In genomic region chr1:61939882-61940281, GRCm38 (mm10) we compare ENCODE assay signal across 28 mouse cellular contexts.
DNase-seq lines count a peak whose midpoint lies in the region; ATAC-seq and TF ChIP-seq lines count a peak whose summit lies in the region.
"Had no signal": no experiment of that assay in that cellular context is flagged by ENCODE, and none has a peak within 500 bp of the region (broad histone marks: within the 10 kb centered on the region; RNA-seq: fewer than 3 reads in every experiment).

No protein-coding gene starts in this region.

- no peak for TF ChIP-seq CTCF in hindbrain, postnatal 0 days (IDR thresholded peaks at IDR 0.05; ENCODE audit: low read depth)

- no peak overlapping the region for H3K4me3 ChIP-seq in hindbrain, embryonic 13.5 days
- no peak overlapping the region for H3K4me3 ChIP-seq in hindbrain, embryonic 10.5 days
- H3K4me3 ChIP-seq in hindbrain, embryonic 16.5 days (ENCODE audit: low read length) = no peak overlapping the region
- no peak overlapping the region for H3K4me3 ChIP-seq in hindbrain, embryonic 12.5 days
- no peak overlapping the region for H3K4me3 ChIP-seq in hindbrain, postnatal 0 days (ENCODE audit: low read length)
- H3K4me3 ChIP-seq in neural tube, embryonic 15.5 days (replicated peaks) = no peak overlapping the region
- H3K4me3 ChIP-seq: embryonic facial prominence, embryonic 13.5 days; embryonic facial prominence, embryonic 15.5 days; erythroblast, embryonic 14.5 days; forebrain, embryonic 10.5 days; forebrain, embryonic 12.5 days had no signal

- H3K27ac ChIP-seq in hindbrain, embryonic 13.5 days = no peak overlapping the region
- no peak overlapping the region for H3K27ac ChIP-seq in hindbrain, embryonic 10.5 days
- H3K27ac ChIP-seq in hindbrain, embryonic 16.5 days (ENCODE audit: low read depth, low read length) = no peak overlapping the region
- no peak overlapping the region for H3K27ac ChIP-seq in hindbrain, embryonic 12.5 days
- no peak overlapping the region for H3K27ac ChIP-seq in hindbrain, postnatal 0 days
- no peak overlapping the region; the same call in 1 of the 2 replicates for H3K27ac ChIP-seq in neural tube, embryonic 15.5 days (replicated peaks)
- H3K27ac ChIP-seq: embryonic facial prominence, embryonic 13.5 days; embryonic facial prominence, embryonic 15.5 days; forebrain, embryonic 10.5 days; forebrain, embryonic 12.5 days had no signal

- ATAC-seq in hindbrain, embryonic 13.5 days (ENCODE audit: low FRiP score) = 0 out of 2 replicates have a peak, but pooled peaks have one; percentile 13
- ATAC-seq in hindbrain, embryonic 16.5 days = 0 out of 2 replicates have a peak, but pooled peaks have one; percentile 40
- no peak for ATAC-seq in hindbrain, embryonic 12.5 days (ENCODE audit: low FRiP score)
- ATAC-seq in hindbrain, postnatal 0 days = no peak
- ATAC-seq in neural tube, embryonic 15.5 days (ENCODE audit: low FRiP score) = no peak; the same call in 1 of the 2 replicates
- ATAC-seq: activated CD4-positive, CD25-positive, alpha-beta regulatory T cell, adult 4 months; CD4-positive, CD25-positive, alpha-beta regulatory T cell, adult 4 months; forebrain, embryonic 14.5 days had no signal

- no peaks in the 10 kb centered on the region for H3K27me3 ChIP-seq in hindbrain, embryonic 13.5 days
- no peaks in the 10 kb centered on the region for H3K27me3 ChIP-seq in hindbrain, embryonic 10.5 days (ENCODE audit: insufficient read depth, poor library complexity, severe bottlenecking)
- H3K27me3 ChIP-seq in hindbrain, embryonic 16.5 days (replicated peaks; ENCODE audit: control insufficient read depth, insufficient read depth, low read length) = no peaks in the 10 kb centered on the region
- H3K27me3 ChIP-seq in hindbrain, embryonic 12.5 days = no peaks in the 10 kb centered on the region
- H3K27me3 ChIP-seq in hindbrain, postnatal 0 days (ENCODE audit: insufficient read depth, low read length) = no peaks in the 10 kb centered on the region
- H3K27me3 ChIP-seq in neural tube, embryonic 15.5 days (replicated peaks) = no peaks in the 10 kb centered on the region
- H3K27me3 ChIP-seq: CH12.LX; embryonic facial prominence, embryonic 13.5 days; embryonic facial prominence, embryonic 15.5 days; forebrain, embryonic 12.5 days; Patski had no signal

- H3K9me3 ChIP-seq in hindbrain, embryonic 13.5 days = peaks cover 7% of the 10 kb centered on the region; the same call in 1 of the 2 replicates
- peaks cover 6% of the 10 kb centered on the region; the same call in 1 of the 2 replicates for H3K9me3 ChIP-seq in hindbrain, embryonic 10.5 days
- H3K9me3 ChIP-seq in hindbrain, embryonic 16.5 days (ENCODE audit: control insufficient read depth, low read length) = 0 out of 2 replicates have a peak, but pooled peaks cover 2% of the 10 kb centered on the region
- H3K9me3 ChIP-seq in hindbrain, embryonic 12.5 days (replicated peaks) = no peaks in the 10 kb centered on the region
- no peaks in the 10 kb centered on the region for H3K9me3 ChIP-seq in hindbrain, postnatal 0 days (ENCODE audit: low read length)
- H3K9me3 ChIP-seq in neural tube, embryonic 15.5 days (replicated peaks) = no peaks in the 10 kb centered on the region
- H3K9me3 ChIP-seq: embryonic facial prominence, embryonic 15.5 days; G1E had no signal

- H3K4me1 ChIP-seq in hindbrain, embryonic 13.5 days (replicated peaks) = no peaks in the 10 kb centered on the region; the same call in 1 of the 2 replicates
- no peaks in the 10 kb centered on the region for H3K4me1 ChIP-seq in hindbrain, embryonic 10.5 days (replicated peaks)
- H3K4me1 ChIP-seq in hindbrain, embryonic 16.5 days (ENCODE audit: control insufficient read depth, insufficient read depth, low read depth, low read length) = no peaks in the 10 kb centered on the region
- no peaks in the 10 kb centered on the region for H3K4me1 ChIP-seq in hindbrain, embryonic 12.5 days
- H3K4me1 ChIP-seq in hindbrain, postnatal 0 days (ENCODE audit: insufficient read depth, low read length) = no peaks in the 10 kb centered on the region
- H3K4me1 ChIP-seq in neural tube, embryonic 15.5 days = 0 out of 2 replicates have a peak, but pooled peaks cover 5% of the 10 kb centered on the region
- H3K4me1 ChIP-seq: forebrain, embryonic 10.5 days; forebrain, embryonic 12.5 days had no signal

- 77% methylated on average over 10 of the region's 10 CpGs for WGBS in hindbrain, embryonic 13.5 days
- WGBS in hindbrain, embryonic 10.5 days = 91% methylated on average over 10 of the region's 10 CpGs
- 70% methylated on average over 10 of the region's 10 CpGs for WGBS in hindbrain, embryonic 16.5 days
- WGBS in hindbrain, embryonic 12.5 days = 86% methylated on average over 10 of the region's 10 CpGs
- WGBS in hindbrain, postnatal 0 days = 75% methylated on average over 10 of the region's 10 CpGs
- 48% methylated on average over 10 of the region's 10 CpGs for WGBS in neural tube, embryonic 15.5 days

- no peak for DNase-seq in hindbrain, embryonic 10.5 days (ENCODE audit: low spot score)
- DNase-seq in hindbrain, postnatal 0 days (ENCODE audit: low spot score) = peak; percentile 9
- DNase-seq in cerebellum, postnatal 10 days = no peak
- DNase-seq: adrenal gland, adult 8-10 months; adrenal gland, postnatal 14 days; adrenal gland, postnatal 36 days; B cell, adult 2 months; cerebellum, adult 11-12 months; cerebellum, adult 2 months; cerebellum, adult 9-10 months; cerebellum, postnatal 14 days; cerebellum, postnatal 36 days; embryo, embryonic 11 days had no signal

- no peak overlapping the region for H3K9ac ChIP-seq in hindbrain, embryonic 13.5 days
- H3K9ac ChIP-seq in hindbrain, embryonic 16.5 days (ENCODE audit: low read depth, low read length) = no peak overlapping the region
- no peak overlapping the region for H3K9ac ChIP-seq in hindbrain, embryonic 12.5 days
- H3K9ac ChIP-seq in hindbrain, postnatal 0 days (replicated peaks; ENCODE audit: low read length) = no peak overlapping the region
- H3K9ac ChIP-seq in neural tube, embryonic 15.5 days (replicated peaks) = no peak overlapping the region
- H3K9ac ChIP-seq: embryonic facial prominence, embryonic 13.5 days; embryonic facial prominence, embryonic 15.5 days; forebrain, embryonic 12.5 days had no signal

- H3K36me3 ChIP-seq in hindbrain, embryonic 13.5 days = no peaks in the 10 kb centered on the region
- H3K36me3 ChIP-seq in hindbrain, embryonic 10.5 days = no peaks in the 10 kb centered on the region
- H3K36me3 ChIP-seq in hindbrain, embryonic 16.5 days (ENCODE audit: control insufficient read depth, insufficient read depth, low read length) = no peaks in the 10 kb centered on the region
- no peaks in the 10 kb centered on the region for H3K36me3 ChIP-seq in hindbrain, embryonic 12.5 days
- H3K36me3 ChIP-seq in hindbrain, postnatal 0 days (ENCODE audit: insufficient read depth, low read length) = no peaks in the 10 kb centered on the region
- no peaks in the 10 kb centered on the region for H3K36me3 ChIP-seq in neural tube, embryonic 15.5 days
- H3K36me3 ChIP-seq: embryonic facial prominence, embryonic 13.5 days; embryonic facial prominence, embryonic 15.5 days; forebrain, embryonic 10.5 days; forebrain, embryonic 12.5 days; G1E had no signal

- no peak overlapping the region for H3K4me2 ChIP-seq in hindbrain, embryonic 13.5 days
- no peak overlapping the region; the same call in 1 of the 2 replicates for H3K4me2 ChIP-seq in hindbrain, embryonic 16.5 days (ENCODE audit: low read length)
- no peak overlapping the region for H3K4me2 ChIP-seq in hindbrain, embryonic 12.5 days (replicated peaks)
- H3K4me2 ChIP-seq in hindbrain, postnatal 0 days (ENCODE audit: low read depth, low read length) = no peak overlapping the region
- peak overlapping the region; percentile 20; the same call in 1 of the 2 replicates for H3K4me2 ChIP-seq in neural tube, embryonic 15.5 days
- H3K4me2 ChIP-seq: embryonic facial prominence, embryonic 13.5 days; embryonic facial prominence, embryonic 15.5 days; forebrain, embryonic 12.5 days had no signal

Comparison
In these comparisons a context has a peak if more than half of its experiments do, and no peak if none do; other contexts are left out.
1. ATAC-seq: peak in hindbrain, embryonic 13.5 days (single experiment) and hindbrain, embryonic 16.5 days (single experiment); none in hindbrain, embryonic 12.5 days (single experiment), hindbrain, postnatal 0 days (single experiment) and neural tube, embryonic 15.5 days (single experiment).